Mouse (Mus musculus): ENCODE measurements around the gene Dusp14. TPM values are rescaled to one million over a fixed set of nuclear protein-coding genes. Genes with fewer than 3 reads are reported as not detected.

Dusp14 gene
- 11.6 and 25.1 TPM in 2 replicates for polyA plus RNA-seq (2012; rRNA removed)

DNA sequence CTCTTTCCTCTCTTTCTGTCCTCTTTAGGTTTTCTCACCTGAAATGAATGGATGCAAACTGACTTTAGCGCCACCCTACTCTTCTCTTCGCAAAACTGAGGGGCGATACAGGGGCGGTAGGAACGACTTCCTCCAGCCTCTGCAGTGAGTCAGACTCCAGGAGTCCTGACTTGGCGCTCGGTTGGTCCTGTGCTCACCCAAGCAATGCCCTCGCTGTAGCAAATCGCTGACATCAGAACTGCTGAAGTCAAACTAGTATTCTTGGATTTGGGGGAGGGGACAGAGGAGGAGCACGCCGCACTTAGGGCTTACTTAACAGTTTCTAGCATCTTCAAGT, at the start of gene Dusp14:
TSS of gene Dusp14 (minus strand) at position 228 of the 337 bp plus-strand sequence.
- no peak for DNase-seq (ENCODE audit: low read depth)
- no peak for TF ChIP-seq CTCF (IDR thresholded peaks at IDR 0.05; ENCODE audit: borderline replicate concordance, extremely low read depth, insufficient read depth, insufficient read length)

DNA sequence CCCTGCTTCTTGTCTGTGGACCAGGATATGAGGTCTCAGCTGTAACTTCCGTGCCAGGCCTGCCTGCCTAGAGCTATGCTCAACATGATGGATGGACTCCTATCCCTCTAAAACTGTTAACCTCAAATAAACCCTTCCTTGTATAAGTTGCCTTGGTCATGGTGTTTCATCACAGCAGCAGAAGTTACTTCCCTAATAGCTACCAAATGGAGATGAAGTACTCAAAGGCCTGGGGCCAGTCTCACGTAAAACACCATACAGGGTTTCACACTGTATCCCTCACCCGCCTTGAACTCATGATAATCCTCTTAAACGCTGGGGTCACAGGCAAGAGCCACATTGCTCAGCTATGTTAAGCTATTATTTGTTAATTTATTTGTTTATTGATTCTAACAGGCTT, 48.4 kb upstream of the Dusp14 start:
- TF ChIP-seq CTCF (IDR thresholded peaks at IDR 0.05; ENCODE audit: borderline replicate concordance, extremely low read depth, insufficient read depth, insufficient read length) (no peak), POLR2A (IDR thresholded peaks at IDR 0.05; ENCODE audit: borderline replicate concordance, extremely low read depth, insufficient read depth, insufficient read length, poor library complexity, severe bottlenecking) (no peak)
- DNase-seq (ENCODE audit: low read depth) = no peak

DNA sequence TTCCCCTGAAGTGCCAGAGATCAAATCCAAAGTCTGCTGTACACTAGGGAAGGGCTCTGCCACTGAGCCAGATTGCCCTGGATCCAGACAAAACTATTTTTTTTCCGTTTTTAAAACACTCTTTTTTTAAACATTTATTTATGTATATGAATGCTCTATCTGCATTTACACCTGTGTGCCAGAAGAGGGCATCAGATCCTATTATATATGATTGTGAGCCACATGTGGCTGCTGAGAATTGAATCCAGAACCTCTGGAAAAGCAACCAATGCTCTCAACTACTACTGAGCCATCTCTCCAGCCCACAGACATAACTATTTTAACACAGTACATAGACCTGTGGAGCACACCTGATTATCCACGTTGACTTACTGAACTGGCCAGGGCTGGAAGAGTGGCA, 47.2 kb upstream of the Dusp14 start:
- TF ChIP-seq CTCF (IDR thresholded peaks at IDR 0.05; ENCODE audit: borderline replicate concordance, extremely low read depth, insufficient read depth, insufficient read length) = no peak
- TF ChIP-seq POLR2A (IDR thresholded peaks at IDR 0.05; ENCODE audit: borderline replicate concordance, extremely low read depth, insufficient read depth, insufficient read length, poor library complexity, severe bottlenecking) = no peak
- no peak for DNase-seq (ENCODE audit: low read depth)

DNA sequence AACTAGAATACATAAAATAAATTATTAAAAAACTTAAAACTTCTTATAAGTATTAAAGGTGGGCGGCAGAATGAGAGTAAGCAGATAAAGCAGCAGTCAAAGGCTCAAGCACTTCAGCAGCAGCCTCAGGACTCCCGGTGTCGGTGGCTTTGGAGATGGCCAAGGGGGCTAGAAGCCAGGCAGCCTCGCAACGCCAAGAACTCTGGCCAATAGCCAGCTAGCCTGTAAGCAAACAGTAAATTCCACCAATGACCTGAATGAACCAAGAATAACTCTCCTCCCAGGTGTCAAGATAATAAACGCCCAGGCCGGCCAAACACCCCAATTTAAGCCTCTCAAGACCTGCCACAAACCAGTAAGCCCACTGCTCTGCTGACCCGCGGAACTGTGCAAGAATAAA, 46.6 kb upstream of the Dusp14 start:
- TF ChIP-seq POLR2A (IDR thresholded peaks at IDR 0.05; ENCODE audit: borderline replicate concordance, extremely low read depth, insufficient read depth, insufficient read length, poor library complexity, severe bottlenecking) = no peak
- no peak for TF ChIP-seq CTCF (IDR thresholded peaks at IDR 0.05; ENCODE audit: borderline replicate concordance, extremely low read depth, insufficient read depth, insufficient read length)
- no peak for DNase-seq (ENCODE audit: low read depth)

DNA sequence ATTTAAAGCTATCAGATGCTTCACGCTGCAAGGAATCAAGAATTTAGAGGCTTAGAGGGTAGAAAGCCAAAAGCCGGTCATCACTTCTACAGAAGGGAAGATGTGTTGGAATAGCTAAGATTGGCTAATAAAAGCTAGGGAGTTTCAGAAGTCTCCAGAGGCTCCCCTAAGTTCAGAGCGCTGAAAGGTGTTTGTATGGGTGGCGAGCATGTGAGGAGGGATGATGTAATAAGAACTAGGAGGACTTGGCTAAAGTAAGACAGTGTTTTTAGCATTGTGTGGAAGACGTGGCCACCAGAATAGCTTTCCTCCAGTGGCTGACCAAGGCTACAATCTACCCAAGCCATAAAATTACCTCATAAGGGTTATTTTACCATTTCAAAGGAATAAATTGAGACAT, 44.6 kb upstream of the Dusp14 start:
- DNase-seq (ENCODE audit: low read depth) = no peak

DNA sequence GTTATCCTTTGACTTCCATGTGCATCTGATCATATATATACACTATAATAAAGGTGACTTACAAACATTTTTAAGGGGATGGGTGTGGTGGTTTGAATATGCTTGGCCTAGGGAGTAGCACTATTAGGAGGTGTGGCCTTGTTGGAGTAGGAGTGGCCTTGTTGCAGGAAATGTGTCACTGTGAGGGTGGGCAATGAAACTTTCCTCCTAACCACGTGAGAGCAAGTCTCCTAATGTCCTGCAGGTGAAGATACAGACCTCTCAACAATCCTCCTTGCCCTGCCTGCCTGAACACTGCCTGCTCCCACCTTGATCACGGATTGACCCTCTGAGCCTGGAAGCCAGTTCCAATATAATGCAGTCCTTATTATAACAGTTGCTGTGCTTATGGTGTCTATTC, 38.1 kb upstream of the Dusp14 start:
- TF ChIP-seq POLR2A (IDR thresholded peaks at IDR 0.05; ENCODE audit: borderline replicate concordance, extremely low read depth, insufficient read depth, insufficient read length, poor library complexity, severe bottlenecking) (no peak), CTCF (IDR thresholded peaks at IDR 0.05; ENCODE audit: borderline replicate concordance, extremely low read depth, insufficient read depth, insufficient read length) (no peak)
- DNase-seq (ENCODE audit: low read depth) = no peak

More for the DNA sequence above, 44.6 kb upstream of the Dusp14 start:
- no peak for TF ChIP-seq CTCF (IDR thresholded peaks at IDR 0.05; ENCODE audit: borderline replicate concordance, extremely low read depth, insufficient read depth, insufficient read length)
- no peak for TF ChIP-seq POLR2A (IDR thresholded peaks at IDR 0.05; ENCODE audit: borderline replicate concordance, extremely low read depth, insufficient read depth, insufficient read length, poor library complexity, severe bottlenecking)

DNA sequence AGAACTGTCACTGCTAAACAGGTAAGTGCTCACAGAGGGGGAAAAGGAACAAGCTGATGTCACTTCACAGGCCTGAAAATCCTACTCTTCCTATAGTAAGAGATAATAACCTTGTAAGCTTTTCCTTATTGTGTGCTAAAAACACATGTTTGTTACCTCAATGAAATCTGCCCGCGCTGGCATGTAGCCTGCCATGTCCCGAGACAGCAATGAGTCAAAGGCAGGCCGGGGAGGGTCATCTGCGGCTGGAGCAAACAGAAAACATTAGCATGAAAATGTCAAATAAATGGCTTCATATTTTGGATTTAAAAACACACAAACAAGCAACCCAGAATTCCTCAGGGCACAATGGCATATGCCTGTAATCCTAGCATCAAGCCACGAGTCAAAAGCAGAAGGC, 35.0 kb upstream of the Dusp14 start:
- TF ChIP-seq POLR2A (IDR thresholded peaks at IDR 0.05; ENCODE audit: borderline replicate concordance, extremely low read depth, insufficient read depth, insufficient read length, poor library complexity, severe bottlenecking) = no peak
- no peak for TF ChIP-seq CTCF (IDR thresholded peaks at IDR 0.05; ENCODE audit: borderline replicate concordance, extremely low read depth, insufficient read depth, insufficient read length)
- DNase-seq (ENCODE audit: low read depth) = no peak

DNA sequence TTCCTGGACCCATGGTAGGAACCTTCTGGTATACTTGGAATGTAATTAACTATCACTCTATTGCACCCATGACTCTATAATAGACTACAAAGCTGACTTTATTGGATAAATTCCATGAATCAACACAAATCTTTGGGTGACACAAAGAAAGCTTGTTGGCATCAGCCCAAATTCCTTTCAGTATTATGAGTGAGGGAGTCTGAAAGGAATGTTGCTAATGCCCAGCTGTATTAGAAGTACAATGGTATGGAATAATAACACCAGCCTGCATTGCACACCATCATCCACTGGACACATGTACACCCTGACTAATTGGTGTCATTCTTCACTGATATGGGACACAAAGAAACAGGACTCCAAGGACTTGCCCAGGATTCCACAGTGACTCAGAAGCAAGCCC, 32.1 kb upstream of the Dusp14 start:
- DNase-seq (ENCODE audit: low read depth) = peak; percentile 56
- no peak for TF ChIP-seq POLR2A (IDR thresholded peaks at IDR 0.05; ENCODE audit: borderline replicate concordance, extremely low read depth, insufficient read depth, insufficient read length, poor library complexity, severe bottlenecking)
- no peak for TF ChIP-seq CTCF (IDR thresholded peaks at IDR 0.05; ENCODE audit: borderline replicate concordance, extremely low read depth, insufficient read depth, insufficient read length)

DNA sequence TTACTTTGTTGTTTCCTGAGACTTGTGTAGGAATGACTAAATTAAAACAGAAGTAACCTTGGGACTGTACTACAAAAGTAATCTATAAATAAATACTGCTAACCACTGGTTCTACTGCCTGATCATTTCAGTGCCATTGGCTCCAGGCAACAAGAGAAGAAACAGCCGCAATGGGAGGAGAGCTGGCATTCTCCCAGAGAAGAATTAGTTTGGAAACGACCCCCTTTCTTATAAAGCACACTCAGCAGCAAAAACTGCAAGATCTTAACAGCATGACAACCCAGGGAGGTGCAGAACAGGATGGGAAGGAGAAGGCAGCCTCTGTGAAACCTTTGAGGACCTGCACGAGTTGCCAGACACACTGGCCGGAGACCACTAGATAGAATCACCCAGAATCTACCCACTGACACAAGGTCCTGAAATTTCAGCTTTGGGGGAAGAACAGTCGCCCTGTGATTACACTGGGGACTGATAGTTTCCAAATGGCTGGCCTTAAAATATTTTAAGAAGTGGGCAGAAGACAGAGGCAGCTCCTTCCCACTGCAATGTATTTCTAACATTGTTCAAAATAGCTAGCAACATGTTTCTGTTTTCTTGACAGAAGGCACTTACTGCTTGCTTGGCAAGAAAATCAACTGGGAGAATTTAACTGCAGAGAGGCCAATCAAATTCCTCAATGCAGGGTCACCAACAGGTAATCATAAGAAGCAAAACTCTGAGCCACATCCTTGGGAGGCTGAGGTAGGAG, 28.4 kb upstream of the Dusp14 start:
- peak; percentile 29 for DNase-seq (ENCODE audit: low read depth)
- TF ChIP-seq CTCF (IDR thresholded peaks at IDR 0.05; ENCODE audit: borderline replicate concordance, extremely low read depth, insufficient read depth, insufficient read length) (no peak), POLR2A (IDR thresholded peaks at IDR 0.05; ENCODE audit: borderline replicate concordance, extremely low read depth, insufficient read depth, insufficient read length, poor library complexity, severe bottlenecking) (no peak)

DNA sequence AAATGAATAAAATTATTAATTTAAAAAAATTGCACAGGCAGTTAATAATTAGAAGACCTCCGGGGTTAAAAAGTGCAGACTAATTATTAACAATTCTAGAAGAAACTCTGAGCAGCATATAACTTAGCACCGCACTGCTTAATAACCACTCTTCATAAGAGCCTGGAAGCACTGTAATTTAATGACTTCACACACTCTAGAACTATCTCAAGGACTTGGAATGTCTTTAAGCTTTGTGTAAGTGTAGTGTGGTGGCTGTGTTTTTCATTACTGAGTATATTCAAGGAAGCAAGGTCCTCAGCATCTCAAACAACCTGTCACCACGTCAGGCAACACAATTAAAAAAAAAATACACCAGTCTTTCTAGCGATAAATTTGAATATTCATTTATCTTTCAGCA, 26.0 kb upstream of the Dusp14 start:
- no peak for DNase-seq (ENCODE audit: low read depth)
- TF ChIP-seq POLR2A (IDR thresholded peaks at IDR 0.05; ENCODE audit: borderline replicate concordance, extremely low read depth, insufficient read depth, insufficient read length, poor library complexity, severe bottlenecking) (no peak), CTCF (IDR thresholded peaks at IDR 0.05; ENCODE audit: borderline replicate concordance, extremely low read depth, insufficient read depth, insufficient read length) (no peak)

DNA sequence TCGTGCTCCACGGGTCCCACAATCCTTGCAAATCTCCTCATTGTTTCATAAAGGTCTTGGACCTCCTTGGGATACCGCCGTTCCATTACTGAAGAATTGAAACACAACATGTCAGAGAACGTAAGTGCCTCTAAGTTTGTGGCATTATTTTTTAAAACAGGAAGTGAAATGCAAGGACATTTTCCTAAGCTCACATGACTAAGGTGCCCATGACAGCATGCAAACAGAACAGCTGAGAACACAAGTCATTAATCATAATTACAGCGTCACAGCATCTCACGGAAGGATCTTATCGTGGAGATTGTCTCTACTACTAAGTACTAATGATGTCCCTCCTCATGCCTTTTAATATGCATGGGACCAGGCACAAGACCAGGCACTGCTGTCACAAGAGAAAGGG, 21.5 kb upstream of the Dusp14 start:
- DNase-seq (ENCODE audit: low read depth) = no peak
- TF ChIP-seq POLR2A (IDR thresholded peaks at IDR 0.05; ENCODE audit: borderline replicate concordance, extremely low read depth, insufficient read depth, insufficient read length, poor library complexity, severe bottlenecking) (no peak), CTCF (IDR thresholded peaks at IDR 0.05; ENCODE audit: borderline replicate concordance, extremely low read depth, insufficient read depth, insufficient read length) (no peak)

DNA sequence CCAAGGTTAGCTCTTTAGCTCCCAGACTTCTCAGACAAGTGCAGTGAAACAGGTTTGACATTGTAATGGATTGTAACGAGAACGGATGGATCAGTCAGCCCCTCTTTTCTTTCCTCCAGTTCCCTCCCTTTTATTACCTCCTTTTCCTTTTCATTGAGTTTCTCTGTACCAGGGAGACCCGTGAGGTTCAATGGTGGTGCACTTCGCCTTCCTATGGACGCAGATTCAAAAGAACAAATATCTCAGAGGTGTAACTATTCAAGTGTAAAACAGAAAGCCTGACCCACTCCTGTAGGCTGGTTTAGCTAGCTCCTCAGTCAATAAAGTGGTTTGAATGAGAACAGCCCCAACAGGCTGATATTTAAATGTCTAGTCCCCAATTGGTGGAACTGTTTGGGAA, 12.8 kb upstream of the Dusp14 start:
- DNase-seq (ENCODE audit: low read depth) = no peak
- no peak for TF ChIP-seq CTCF (IDR thresholded peaks at IDR 0.05; ENCODE audit: borderline replicate concordance, extremely low read depth, insufficient read depth, insufficient read length)
- TF ChIP-seq POLR2A (IDR thresholded peaks at IDR 0.05; ENCODE audit: borderline replicate concordance, extremely low read depth, insufficient read depth, insufficient read length, poor library complexity, severe bottlenecking) = no peak
